Mouse (Mus musculus) gastrocnemius, postnatal 14 days (tissue): ENCODE data around the gene Bcl7c. TPM values are rescaled to one million over a fixed set of nuclear protein-coding genes. Genes with fewer than 3 reads are reported as not detected.
"Not testable (repeated sequence)": the region's sequence is repeated elsewhere in the genome, so short reads cannot be mapped to it uniquely, and the experiment has no call there.

Source experiments
- DNase-seq: peaks from one replicate; pipeline ENCODE4 v3.0.0; 2021; ENCODE audit warnings: mixed read lengths
- intact Hi-C: fragments of 180-260 bp; cut with DNase I; formaldehyde crosslinking; loops from one replicate; pipeline ENCODE4 v1.15.1; 2025; ENCODE audit warnings: low total_unique reads
- long read RNA-seq, 2 experiments: library from polyadenylated mRNA; stranded (forward); transcript quantifications; one replicate each; pipeline ENCODE4 v2.0.0; 2021
- total RNA-seq, 2 experiments: library from RNA; stranded (reverse); gene quantifications; 2 replicates each; pipeline ENCODE4 v1.2.3; 2021

The Bcl7c gene
- 10 to 100 TPM; 44.8 to 65.7 TPM for total RNA-seq
- long read RNA-seq, experiment 1, transcript Bcl7c-201 (6 exons, 1,132 nt) = major isoform, 33 of 37 reads
- long read RNA-seq, experiment 1, partial matches to known transcripts = 1 of 37 reads
- long read RNA-seq, experiment 1, other reads (novel, unspliced or antisense) = 3 of 37 reads
- long read RNA-seq, experiment 2, transcript Bcl7c-201 (6 exons, 1,132 nt) = major isoform, 41 of 52 reads
- long read RNA-seq, experiment 2, partial matches to known transcripts = 1 of 52 reads
- long read RNA-seq, experiment 2, other reads (novel, unspliced or antisense) = 6 of 52 reads

DNA sequence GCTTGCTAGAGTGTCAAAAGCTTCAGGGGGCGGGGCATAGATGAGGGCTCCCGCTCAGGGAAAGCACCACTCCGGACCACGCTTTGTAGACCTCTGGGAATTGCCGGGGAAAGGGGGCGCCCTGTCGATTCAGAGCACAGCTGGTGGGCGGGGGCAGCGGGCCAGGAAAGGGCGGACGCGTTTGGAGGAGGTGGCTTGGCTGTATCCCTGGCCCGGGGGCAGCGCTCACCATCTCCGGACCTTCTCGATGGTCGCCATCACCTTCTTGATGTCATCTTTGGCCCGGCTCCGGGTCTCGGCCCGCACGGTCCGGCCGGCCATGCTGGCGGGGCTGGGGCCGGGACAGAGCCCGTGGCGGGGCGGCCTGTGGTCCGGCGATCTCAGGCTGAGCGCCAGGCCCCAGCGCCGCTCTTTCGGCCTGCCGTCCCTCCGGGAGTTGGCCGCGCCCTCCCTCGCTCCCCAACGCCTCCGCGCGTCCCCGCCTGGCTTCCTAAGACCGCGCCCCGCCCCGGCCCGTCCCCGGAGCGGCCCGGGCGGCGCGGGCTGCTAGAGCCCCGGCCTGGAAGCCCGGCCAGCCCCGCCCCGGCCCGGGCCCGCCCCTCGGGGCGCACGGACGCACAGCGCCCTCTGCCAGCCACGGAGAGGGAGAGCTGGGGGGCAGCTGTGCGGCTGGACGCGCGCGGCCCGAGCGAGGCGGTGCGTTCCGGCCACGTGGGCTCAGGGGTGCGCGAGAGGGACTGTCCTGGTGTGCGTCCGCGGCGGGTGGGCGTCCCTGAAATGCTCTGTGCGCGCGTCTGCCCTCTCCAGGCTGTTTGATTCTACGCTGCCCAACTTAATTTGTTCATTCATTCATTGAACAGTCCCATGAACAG, at the start of gene Bcl7c:
Bcl7c (minus strand) TSS at position 727 of the 872 bp plus-strand sequence.
- peak; percentile 91 for DNase-seq
- intact Hi-C loops = no loop called here

DNA sequence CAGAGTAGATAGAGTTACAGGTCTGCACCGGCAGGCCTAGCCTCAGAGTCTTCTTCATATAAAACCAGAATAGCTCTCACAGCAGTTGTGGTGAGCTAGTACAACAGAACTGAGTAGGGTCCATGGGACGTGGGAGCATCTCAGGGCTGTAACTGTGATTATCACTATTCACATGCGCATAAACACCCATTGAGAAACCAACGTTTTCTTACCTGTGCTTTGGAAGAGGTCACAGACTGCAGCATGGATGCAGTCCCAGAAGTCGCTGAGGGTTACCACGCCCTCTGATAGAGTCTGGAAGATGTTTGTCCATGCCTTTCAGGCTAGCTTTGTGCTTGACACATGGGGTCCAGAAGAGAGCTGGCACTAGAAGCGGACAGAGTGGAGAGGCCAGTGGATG, 45.0 kb upstream of the Bcl7c start:
- intact Hi-C loops = loop anchor here (5.0 kb wide), 1 partner anchor 36 kb away; no protein-coding TSS in a partner anchor
- no peak for DNase-seq

DNA sequence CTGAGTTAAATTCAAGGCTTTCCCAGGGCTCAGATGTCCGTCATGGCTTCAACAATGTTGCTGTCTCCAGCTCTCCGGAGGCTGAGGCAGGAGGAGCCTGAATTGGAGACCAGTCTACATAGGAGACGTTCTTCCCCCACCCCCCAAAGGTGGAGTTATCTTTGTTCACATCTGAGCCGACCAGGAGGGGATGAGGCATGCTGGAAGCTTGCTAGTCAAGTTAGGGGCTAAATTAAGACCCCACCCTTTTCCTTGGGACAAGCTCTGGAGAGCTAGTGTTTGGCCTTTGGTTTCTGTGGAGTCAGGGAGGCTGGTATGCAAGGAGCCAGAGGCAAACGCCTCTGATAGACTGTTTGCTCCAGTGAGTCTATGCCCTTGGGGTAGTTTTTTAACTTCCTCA, 44.4 kb upstream of the Bcl7c start:
- intact Hi-C loops = loop anchor here (5.0 kb wide), 1 partner anchor 36 kb away; no protein-coding TSS in a partner anchor
- no peak for DNase-seq

DNA sequence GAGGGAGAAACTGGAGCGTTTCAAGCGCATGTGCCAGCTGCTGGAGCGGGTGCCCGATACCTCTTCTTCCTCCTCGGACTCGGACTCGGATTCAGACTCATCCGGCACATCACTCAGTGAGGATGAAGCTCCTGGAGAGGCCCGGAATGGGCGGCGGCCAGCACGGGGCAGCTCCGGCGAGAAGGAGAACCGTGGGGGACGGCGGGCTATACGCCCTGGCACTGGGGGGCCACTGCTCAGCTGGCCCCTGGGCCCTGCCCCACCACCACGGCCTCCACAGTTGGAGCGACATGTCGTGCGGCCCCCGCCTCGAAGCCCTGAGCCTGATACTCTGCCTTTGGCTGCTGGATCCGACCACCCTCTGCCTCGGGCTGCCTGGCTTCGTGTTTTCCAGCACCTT, 43.3 kb upstream of the Bcl7c start:
- no peak for DNase-seq
- intact Hi-C loops = loop anchor here (5.0 kb wide), 1 partner anchor 35 kb away; no protein-coding TSS in a partner anchor

- intact Hi-C loops = loop anchor here (5.0 kb wide), 1 partner anchor 34 kb away; no protein-coding TSS in a partner anchor
- no peak for DNase-seq
These were observed 42.9 kb upstream of the Bcl7c start for GRCm38 (mm10) chr7:127751619-127752018.

- intact Hi-C loops = loop anchor here (5.0 kb wide), 1 partner anchor 33 kb away; no protein-coding TSS in a partner anchor
- DNase-seq = no peak
These were observed 41.7 kb upstream of the Bcl7c start for GRCm38 (mm10) chr7:127750131-127751127.

GRCm38 (mm10) chr7:127748235-127748560, 39.5 kb upstream of the Bcl7c start:
- no peak for DNase-seq
- intact Hi-C loops = no loop called here

- no peak for DNase-seq
- intact Hi-C loops = no loop called here
These were observed 39.0 kb upstream of the Bcl7c start for GRCm38 (mm10) chr7:127747559-127748234.

DNA sequence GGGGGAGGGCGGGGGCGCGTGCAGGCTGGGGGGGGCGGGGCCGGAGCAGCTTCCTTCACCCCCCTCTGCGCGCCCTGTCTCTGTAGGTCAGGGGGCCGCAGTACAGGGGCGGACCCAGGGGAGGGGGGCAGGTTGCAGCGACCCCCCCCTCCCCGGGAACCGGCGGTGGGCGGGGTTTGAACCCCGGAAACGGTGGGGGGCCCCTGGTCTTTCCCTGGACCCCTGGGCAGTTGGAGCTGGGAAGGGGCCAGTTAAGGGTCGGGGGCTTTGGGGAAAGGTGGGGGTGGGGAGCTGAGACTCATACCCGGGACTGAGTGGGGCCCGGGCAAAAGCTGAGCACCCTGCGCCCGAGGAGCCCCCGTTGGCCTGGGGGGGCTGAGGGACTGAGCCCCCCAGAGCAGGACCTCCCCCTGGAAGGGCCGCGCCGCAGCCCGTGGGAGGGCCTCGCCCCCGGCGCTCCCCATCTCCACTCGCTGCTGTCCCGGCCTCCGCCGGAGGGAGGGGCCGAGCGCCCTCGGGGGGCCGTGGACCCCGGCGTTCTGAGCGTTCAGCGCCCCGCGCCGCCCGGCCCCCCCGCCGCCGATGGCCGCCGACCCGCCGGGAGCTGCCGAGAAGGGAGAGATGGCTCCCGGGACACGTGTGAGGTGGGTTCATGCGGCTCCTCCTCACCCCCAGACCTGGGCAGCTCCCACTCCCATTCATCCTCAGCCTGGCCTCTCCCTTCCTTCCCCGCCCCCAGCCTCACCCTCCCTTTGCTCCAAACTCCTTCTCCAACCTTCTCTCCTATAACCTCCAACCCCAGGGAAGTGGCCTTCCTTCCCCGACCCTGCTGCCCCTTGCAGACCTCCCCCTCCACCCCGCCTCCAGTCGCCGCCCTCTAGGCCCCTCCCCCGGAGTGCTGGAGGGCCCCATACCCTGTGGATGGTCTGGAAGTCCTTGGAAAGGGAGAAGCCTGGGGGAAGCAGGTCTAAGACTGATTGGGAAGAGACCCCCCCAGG, 38.1 kb upstream of the Bcl7c start:
- intact Hi-C loops = no loop called here
- peak; percentile 41 for DNase-seq

DNA sequence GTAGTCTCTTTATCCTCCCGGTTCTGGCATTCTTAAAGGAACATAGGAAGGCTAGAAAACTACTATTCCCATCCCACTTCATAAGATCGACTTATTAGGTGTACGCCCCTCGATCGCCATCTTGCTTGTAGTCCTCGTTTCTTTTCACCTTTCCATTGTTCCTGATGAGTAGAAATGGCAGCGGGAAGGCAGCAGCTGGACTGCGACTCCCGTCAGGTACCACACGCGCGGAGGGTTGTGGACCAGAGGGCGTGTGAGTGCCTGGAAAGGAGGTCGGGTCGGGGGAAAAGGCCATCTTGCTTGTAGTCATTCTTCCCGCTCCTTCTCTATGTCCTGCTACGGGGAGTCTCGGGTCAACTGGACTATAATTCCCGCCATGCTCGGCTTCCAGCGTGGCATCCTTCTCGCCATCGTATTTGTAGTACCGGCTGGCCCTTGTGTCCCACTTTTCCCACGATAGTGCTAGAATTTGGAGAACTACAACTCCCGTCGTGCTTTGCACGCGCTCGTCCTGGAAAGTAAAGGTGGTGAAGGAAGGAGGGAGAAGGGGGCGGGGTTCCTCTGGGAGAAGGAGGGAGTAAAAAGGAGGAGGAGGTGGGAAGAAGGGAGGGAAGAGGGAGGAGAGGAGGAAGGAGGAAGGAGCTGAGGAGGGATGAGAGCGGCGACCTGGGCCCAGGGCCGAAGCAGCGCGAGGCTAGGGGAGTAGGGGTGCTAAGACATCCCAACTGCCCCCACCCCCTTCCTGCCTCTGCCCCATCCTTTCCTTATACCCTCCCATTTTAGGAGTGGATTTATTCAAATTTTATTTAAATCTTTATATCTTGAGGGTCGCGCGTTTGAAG, 37.1 kb upstream of the Bcl7c start:
- intact Hi-C loops = no loop called here
- peak; percentile 93 for DNase-seq

DNA sequence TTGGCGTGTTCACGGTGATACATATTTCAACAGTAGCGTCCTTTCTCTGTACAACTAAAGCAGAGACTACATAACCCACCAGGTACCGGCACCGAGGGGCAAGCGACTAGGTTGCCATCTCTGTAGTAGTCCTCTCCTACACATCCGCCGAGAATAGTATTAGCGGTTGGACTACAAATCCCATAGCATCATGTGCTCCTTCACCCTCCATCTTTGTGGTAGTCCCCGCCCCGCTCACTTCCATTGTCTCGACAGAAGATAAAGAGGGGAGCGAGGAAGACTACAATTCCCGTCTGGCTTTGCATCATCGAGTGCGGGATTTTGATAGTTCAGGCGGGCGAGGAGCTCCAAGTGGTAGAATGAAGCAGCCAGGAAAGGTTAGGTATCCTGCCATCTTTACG, 36.5 kb upstream of the Bcl7c start:
- DNase-seq = peak; percentile 92
- intact Hi-C loops = no loop called here

GRCm38 (mm10) chr7:127744366-127745045, 35.8 kb upstream of the Bcl7c start, which contains the start of gene Fbxl19:
Gene Fbxl19 (plus strand): TSS chr7:127744543.
- intact Hi-C loops = loop anchor here (5.0 kb wide), 1 partner anchor 72 kb away; no protein-coding TSS in a partner anchor
- peak; percentile 69 for DNase-seq

DNA sequence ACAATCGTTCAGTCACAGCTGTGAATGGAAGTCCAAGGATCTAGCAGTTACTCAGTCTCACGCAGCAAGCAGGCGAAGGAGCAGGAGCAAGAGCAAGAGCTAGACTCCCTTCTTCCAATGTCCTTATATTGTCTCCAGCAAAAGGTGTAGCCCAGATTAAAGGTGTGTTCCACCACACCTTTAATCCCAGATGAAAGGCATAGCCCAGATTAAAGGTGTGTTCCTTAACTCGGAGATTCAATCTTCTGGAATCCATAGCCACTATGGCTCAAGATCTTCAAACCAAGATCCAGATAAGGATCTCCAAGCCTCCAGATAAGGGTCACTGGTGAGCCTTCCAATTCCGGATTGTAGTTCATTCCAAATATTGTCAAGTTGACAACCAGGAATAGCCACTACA, 23.3 kb upstream of the Bcl7c start, which contains the start of gene Ctf2:
Ctf2 (minus strand) TSS at position 101 of the 400 bp plus-strand sequence.
- intact Hi-C loops, DNase-seq: not testable (repeated sequence)

GRCm38 (mm10) chr7:127730170-127730569, 21.4 kb upstream of the Bcl7c start:
- intact Hi-C loops = no loop called here
- DNase-seq = no peak

DNA sequence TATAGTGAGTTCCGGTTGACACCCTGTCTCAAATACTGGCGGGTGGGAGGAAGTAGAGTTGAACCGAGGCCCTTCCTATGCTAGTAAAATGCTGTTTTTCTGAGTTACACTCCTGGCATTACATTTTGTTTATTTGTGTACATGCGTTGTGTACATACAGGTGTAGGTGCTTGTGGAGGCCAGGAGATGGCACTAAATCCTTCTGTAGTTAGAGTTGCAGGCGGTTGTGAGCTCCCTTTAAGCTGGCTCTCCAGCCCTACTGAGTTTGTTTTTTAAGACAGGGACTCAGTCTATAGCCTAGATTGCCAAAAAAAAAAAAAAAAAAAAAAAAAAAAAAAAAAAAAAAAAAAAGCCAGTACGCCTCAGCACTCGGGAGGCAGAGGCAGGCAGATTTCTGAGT, 19.2 kb upstream of the Bcl7c start:
- no peak for DNase-seq
- intact Hi-C loops = no loop called here

DNA sequence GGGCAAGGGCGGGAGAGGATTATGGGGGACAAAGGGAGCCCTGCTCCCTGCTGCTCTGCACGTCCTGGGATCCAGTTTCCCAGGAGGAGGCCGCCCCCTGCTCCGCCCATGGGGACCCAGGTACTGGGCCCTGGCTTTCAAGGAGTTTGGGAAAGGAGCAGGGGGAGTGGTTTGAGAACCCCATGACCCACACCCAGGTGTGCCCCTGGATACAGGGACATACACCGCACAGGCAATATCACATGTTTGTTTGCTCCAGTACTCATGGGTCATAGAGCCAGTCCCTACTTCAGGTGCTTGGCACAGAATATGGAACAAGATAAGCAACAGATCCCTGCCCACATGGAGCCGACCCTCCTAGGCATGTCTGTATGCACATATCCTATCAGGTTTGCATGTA, 17.2 kb upstream of the Bcl7c start:
- DNase-seq = no peak
- intact Hi-C loops = no loop called here
